Mouse (Mus musculus) layer of hippocampus, adult 18-20 months (tissue): ENCODE results near the gene Plcb1. TPM values are rescaled to one million over a fixed set of nuclear protein-coding genes. Genes with fewer than 3 reads are reported as not detected.

ENCODE experiments used
- DNase-seq, 2 experiments: peaks; one replicate each; pipeline ENCODE4 v3.0.0; 2022; ENCODE audit warnings: low spot score in 2 of 2
- total RNA-seq, 2 experiments: library from RNA; stranded (reverse); gene quantifications; 2 replicates each; pipeline ENCODE4 v1.2.3; 2021

The Plcb1 gene
- total RNA-seq, 2 experiments from 2014 or later: 132 to 143 TPM

- no peak for DNase-seq
Measured at GRCm38 (mm10) chr2:135497251-135497650, 711.4 kb downstream of the Plcb1 start.

DNA sequence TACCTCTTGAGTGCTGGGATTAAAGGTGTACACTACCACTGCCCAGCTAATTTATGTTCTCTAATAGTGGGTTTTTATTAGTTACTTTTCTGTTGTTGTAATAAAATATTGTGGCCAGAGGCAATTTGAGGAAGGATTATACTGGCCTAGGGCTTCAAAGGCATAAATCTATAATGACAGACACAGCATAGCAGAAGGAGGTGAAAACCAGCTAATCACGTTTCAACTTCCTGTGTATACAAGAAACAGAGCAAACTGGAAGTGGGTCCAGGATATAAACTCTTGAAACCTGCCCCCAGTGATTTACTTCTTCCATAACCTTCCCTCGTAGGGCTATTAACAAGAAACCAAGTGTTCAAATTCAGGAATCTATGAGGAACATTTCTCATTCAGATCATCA lies 715.0 kb downstream of the Plcb1 start:
- DNase-seq: no peak

DNA sequence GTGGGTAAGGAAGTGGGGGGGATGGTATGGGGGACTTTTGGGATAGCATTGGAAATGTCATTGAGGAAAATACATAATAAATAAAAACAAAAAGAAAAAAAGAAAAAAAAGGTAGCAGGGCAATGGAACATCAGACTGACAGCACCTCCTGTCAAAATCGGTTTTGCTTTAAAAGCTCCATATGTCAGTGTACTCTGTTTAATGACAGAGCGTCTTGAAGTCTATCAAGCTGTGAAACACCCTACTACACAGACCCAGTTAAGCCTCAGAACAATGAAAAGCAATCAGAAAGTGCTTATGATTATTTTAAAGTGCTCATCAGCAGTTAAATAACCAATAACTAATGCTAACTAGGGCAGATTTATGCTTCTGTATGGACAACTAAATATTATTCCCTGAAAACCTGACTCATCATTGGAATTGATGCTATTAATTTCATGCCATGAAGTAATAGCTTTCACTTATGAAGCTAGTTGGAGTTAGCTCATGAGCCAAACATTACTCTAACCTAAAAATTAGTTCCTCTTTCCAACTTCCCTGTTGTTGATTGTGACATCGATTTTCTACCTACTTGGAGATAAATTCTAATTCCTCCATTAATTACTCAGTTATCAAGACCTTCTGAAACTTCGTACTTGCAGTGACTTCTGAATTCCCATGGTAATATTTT lies 717.6 kb downstream of the Plcb1 start:
- no peak for DNase-seq

- DNase-seq: no peak
Measured at GRCm38 (mm10) chr2:135503998-135504354, 718.1 kb downstream of the Plcb1 start.

DNA sequence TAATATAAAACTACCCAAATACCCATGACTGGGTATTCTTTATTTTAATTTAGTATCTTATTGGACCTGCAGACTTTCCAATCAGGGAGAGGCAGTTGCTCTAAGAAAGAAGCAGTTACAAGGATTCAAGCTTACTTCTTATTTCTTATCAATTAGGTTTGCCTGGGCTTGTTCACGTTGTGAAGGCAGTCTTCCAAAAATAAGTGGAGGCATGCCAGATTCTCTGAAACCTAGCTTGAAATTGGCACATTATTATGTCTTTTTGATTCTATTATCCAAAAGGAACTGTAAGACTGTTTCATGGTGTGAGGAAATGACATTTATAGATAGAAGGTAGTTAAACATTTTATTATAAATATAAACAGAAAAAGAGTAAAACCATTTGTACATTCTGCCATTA lies 721.2 kb downstream of the Plcb1 start:
- no peak for DNase-seq

GRCm38 (mm10) chr2:135518956-135519355 lies 733.1 kb downstream of the Plcb1 start:
- DNase-seq: peak in 1 of 2 experiments; percentile 52

Other genes starting within 250 kb of the Plcb1 start
- not detected for gene Hao1, start 231.7 kb upstream of the Plcb1 start, total RNA-seq
- gene Tmx4, start 141.9 kb upstream of the Plcb1 start, total RNA-seq: 100 to 1,000 TPM; 169 to 174 TPM